Mouse (Mus musculus): ENCODE data around the gene Mboat1.
A peak's percentile ranks its signal among the peaks of the same experiment; 100 is the strongest.

The Mboat1 gene

GRCm38 (mm10) chr13:30185959-30186358, 49.7 kb downstream of the Mboat1 start:
- DNase-seq (ENCODE audit: low spot score) = no peak

GRCm38 (mm10) chr13:30186456-30186855, 50.2 kb downstream of the Mboat1 start:
- peak; percentile 7 for DNase-seq (ENCODE audit: low spot score)

DNA sequence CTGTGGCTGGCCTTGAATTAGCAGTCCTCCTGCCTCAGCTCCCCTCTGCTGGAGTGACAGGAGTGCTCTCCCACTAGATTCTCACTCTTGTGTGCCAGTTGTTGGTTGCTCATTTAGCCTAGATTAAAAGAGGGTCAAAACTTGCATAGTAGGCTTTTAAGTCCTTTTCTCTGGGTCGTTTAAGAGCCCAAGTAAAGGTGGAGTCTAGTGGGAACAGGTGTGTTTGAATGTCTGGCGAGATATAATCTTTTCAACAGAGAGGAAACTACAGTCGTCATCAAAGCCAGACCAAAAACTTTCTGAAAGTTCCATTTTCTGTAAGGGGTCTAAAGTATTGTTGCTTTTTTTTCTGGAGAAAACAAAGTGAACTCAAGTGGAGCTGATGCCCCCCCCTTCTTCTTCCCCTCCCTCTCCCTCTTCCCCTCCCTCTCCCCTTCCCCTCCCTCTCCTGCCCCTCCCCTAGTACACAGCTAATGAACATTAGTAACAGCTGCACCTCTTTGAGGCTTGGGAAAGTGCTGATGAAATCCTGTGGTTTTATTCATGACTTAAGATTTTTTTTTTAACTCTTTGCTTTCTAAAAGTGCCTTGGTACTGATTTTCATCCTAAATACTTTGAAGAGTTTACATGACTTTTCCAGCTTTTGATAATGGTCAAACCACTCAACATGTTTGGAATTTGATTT, 55.9 kb downstream of the Mboat1 start:
- peak; percentile 8 for DNase-seq (ENCODE audit: low spot score)

DNA sequence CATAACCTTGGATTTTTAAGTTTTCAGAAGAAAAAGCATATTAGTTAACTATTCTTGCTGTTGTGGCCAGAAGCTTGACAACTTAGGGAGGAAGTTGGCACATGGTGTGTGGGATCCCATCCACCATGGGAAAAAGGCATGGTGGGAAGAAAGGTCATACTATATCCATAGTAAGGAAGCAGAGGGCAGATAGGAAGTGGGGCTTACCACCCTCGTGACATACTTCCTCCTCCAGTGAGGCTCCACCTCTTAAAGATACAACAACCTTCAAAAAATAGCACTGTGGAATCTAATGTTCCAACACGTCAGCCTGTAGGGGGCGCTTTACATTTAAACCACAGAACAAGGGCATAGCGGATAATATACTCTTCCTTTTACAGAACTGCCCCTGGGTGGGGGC, 57.1 kb downstream of the Mboat1 start:
- no peak for DNase-seq (ENCODE audit: low spot score)

DNA sequence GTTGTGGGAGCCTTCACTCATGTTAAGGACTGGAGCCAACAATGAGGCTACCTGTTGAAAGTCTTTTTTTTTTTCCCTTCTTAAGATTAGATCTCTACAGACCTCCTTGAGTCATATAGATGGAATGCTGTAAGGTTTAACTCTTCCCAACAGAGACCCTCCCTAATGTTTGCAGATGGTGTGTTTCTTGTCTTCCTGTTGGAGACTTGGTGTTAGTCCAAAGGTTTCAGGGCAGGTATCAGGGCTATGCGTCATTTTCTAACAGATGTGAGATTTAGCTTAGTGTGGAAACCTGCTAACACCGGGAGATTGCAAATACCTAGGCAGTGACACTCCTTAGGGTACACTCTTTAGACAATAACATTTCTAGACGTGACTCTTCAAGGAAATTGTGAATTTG, 58.5 kb downstream of the Mboat1 start:
- no peak for DNase-seq (ENCODE audit: low spot score)

DNA sequence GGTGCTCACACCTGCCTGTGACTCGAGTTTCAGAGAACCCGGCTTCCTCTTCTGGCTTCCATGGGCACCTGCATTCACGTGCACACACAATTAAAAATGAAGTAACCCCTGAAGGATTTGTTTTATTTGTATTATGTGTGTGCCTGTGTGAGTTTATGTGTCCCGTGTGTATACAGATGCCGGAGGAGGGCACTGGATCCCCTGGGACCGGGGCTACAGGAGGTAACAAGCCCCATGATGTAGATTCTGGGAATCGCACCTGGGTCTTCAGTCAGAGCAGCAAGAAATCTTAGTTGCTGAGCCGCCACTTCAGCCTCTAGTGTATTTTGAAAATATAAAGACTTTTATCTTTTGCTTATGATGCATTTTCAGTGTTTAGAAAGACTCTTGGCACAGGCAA, 60.4 kb downstream of the Mboat1 start:
- no peak for DNase-seq (ENCODE audit: low spot score)

DNA sequence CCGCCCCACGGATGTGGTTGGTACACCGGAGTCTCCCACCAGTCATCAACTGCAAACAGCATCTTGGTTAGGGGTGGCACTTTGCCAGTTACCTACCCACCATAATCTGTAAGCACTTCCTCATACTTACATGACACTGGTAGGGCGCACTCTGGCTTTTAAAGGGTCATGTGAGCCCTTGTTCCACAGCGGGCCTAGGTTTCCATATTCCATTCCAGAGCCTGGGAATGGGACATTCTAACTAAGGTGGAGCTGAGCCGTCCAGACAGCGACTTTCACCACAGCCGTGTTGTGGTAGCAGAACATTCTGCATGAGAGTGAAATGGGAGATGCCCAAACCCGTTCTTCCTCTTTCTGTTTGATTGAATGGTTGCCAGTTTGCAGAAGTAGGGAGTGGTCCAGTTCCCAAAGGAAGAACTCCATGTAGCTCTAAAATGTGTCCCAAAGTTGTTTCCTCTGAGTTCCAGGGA, 61.8 kb downstream of the Mboat1 start:
- peak; percentile 61 for DNase-seq (ENCODE audit: low spot score)

DNA sequence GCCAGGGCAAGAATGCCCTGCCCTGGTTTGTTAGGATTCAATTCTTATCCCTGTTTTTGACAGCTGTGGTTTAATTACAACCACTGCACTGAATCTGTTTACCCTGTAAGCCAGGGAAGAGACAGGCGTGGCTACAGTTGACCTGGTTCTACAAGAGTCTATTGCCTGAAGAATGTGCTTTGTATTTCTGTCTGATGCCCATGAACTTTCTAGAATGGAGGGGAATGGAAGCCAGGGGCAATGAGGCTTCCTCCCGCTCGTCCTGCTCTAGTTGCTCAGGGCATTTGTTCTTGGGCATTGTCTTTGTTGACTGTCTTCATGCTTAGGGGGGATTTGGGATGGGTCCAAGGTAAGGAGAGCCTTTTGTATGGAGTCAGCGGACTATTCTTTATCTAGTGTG, 63.5 kb downstream of the Mboat1 start:
- DNase-seq (ENCODE audit: low spot score) = no peak

GRCm38 (mm10) chr13:30200737-30201136, 64.4 kb downstream of the Mboat1 start:
- no peak for DNase-seq (ENCODE audit: low spot score)

- DNase-seq (ENCODE audit: low spot score) = no peak
Observed at GRCm38 (mm10) chr13:30203018-30203417, 66.7 kb downstream of the Mboat1 start.

- DNase-seq (ENCODE audit: low spot score) = no peak
Observed at GRCm38 (mm10) chr13:30208176-30208575, 71.9 kb downstream of the Mboat1 start.

DNA sequence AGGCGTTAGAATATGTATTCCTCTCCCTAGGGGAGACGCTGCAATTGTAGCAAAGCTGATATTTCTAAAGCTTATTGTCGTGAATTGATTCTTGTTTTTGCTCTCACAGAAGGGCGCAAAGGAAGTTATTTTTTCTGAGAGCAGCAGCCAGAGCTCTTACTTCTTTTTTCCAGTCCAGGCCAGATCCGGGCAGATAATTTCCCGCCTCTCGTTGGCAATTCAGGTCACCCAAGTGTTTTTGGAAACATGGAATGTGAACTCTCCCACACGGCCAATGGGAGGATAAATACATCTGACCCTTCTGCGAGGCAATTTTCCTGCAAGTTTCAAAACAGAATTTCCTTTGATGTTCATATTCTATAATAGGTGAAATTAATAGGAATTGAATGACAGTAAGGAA, 77.0 kb downstream of the Mboat1 start:
- DNase-seq (ENCODE audit: low spot score) = no peak

- DNase-seq (ENCODE audit: low spot score) = no peak
Observed at GRCm38 (mm10) chr13:30217588-30218371, 81.5 kb downstream of the Mboat1 start.

- DNase-seq (ENCODE audit: low spot score) = no peak
Observed at GRCm38 (mm10) chr13:30219597-30219996, 83.3 kb downstream of the Mboat1 start.

DNA sequence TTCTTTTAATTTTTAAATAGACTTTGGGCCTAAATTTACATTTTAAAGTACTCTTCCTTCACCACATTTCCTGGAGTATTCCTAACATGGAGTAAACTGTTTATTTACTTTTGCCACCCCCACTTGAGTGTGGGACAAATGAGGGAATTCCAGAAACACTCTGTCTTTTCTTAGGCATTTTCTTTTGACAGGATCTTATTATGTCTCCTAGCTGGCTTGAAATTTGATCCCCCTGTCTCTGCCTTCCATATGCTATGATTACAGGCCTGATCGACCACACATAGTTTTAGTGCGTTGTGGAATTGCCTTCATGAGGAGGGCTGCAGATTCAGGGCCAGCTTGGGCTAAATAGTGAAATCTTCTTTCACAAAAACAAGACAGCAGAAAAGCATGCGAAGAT, 85.0 kb downstream of the Mboat1 start:
- no peak for DNase-seq (ENCODE audit: low spot score)

GRCm38 (mm10) chr13:30224114-30224513, 87.8 kb downstream of the Mboat1 start:
- no peak for DNase-seq (ENCODE audit: low spot score)

GRCm38 (mm10) chr13:30224659-30225058, 88.4 kb downstream of the Mboat1 start:
- DNase-seq (ENCODE audit: low spot score) = no peak

DNA sequence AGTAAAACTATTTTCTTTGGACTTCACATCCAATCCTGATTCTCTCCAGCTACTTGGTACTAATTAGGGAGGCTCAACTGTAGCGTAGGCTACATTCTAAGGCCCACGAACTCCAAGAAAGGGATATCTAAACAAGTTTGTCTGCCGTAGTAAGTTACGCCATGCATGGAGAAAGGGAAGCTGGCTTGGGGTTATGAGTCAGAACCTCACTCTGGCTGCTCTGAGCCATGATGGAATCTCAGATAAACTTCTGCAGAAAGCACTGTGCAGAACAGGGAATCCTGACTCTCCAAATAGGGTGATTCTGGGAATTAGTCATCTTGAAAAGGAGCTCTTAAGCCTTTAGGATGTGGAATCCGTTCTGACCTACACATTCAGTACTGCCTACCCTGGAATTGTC, 92.5 kb downstream of the Mboat1 start:
- DNase-seq (ENCODE audit: low spot score) = no peak

GRCm38 (mm10) chr13:30229625-30230139, 93.4 kb downstream of the Mboat1 start:
- DNase-seq (ENCODE audit: low spot score) = no peak

DNA sequence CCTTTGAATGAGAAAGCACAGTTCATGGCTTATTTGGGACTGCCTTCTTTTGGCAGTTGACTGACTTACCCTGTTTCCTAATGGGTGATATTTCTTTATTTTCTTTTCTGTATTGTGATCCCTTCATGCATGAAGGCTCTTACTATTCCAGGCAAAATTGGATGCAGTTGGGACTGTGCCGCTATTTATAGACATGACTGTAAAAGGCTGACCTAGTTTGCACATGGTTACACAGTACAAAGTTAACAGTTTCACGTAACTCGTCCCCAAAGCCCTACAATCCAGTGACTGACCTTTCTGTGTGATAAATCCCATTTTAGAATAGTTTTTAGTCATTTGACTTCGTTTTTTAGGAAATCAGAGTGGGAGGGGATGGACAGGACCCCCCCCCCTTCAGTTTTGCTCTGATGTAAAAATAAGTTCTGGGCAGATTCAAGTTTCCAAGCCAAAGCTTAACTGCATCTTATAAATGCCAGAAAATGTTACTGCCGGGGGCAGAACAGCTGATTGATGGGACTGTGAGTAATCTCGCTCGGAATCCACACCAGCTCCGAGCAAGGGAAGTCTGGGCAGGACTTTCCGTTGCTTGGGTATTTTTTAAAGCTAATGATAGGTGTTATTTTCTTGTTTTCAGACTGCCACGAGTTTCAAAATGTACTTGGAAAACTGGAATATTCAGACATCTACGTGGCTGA, 98.9 kb downstream of the Mboat1 start:
- no peak for DNase-seq (ENCODE audit: low spot score)

GRCm38 (mm10) chr13:30239396-30239795, 103.1 kb downstream of the Mboat1 start:
- no peak for DNase-seq (ENCODE audit: low spot score)

- DNase-seq (ENCODE audit: low spot score) = peak; percentile 60
Observed at GRCm38 (mm10) chr13:30245573-30245972, 109.3 kb downstream of the Mboat1 start.

Data from lung, postnatal 25 days (tissue).